Mouse (Mus musculus): ENCODE data around the gene Nrg3.

GRCm38 (mm10) chr14:39255391-39255790, 217.5 kb downstream of the Nrg3 start:
- TF ChIP-seq GATA1 (IDR thresholded peaks at IDR 0.05; ENCODE audit: low read length) (no peak), TAL1 (IDR thresholded peaks at IDR 0.05; ENCODE audit: low read length) (no peak)

Data from erythroblast, embryonic 14.5 days (primary cell).